Mouse (Mus musculus) cerebellum, postnatal 36 days (tissue): ENCODE measurements around the gene Olfr1291-ps1.

ENCODE experiments used
- DNase-seq, 2 experiments: peaks; one replicate each; pipeline ENCODE4 v3.0.0; 2021 to 2022; ENCODE audit warnings: mixed read lengths in 2 of 2

Gene Olfr1291-ps1

GRCm38 (mm10) chr2:111496880-111497279, at the start of gene Olfr1291-ps1:
Olfr1291-ps1 (plus strand) TSS chr2:111497180.
- DNase-seq, result no peak

DNA sequence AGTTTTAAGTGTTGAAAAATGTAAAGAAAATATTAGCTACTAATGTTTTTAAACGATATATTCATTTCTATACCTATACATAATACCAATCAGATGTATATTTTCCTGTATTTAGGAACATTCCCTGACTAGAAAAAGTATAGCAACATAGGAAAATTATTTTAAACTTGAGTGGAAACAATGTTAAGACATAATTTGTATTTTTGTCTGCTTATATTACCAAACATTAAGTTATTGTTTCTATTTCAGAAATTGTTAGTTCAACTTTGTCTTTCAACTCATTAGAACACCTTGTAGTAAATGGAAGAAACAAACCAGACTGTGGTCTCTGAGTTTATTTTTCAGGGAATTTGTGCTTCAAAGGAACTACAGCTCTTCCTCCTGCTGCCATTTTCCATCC, 48.1 kb upstream of the Olfr1291-ps1 start, which contains the start of gene Olfr1287:
Gene Olfr1287, plus strand, starts transcription at position 301 of the 400 bp plus-strand sequence.
- DNase-seq, result no peak

GRCm38 (mm10) chr2:111473801-111474200, 23.2 kb upstream of the Olfr1291-ps1 start, which contains the start of gene Olfr1288:
Olfr1288 (plus strand) TSS chr2:111474101.
- DNase-seq, result no peak

GRCm38 (mm10) chr2:111480519-111480918, 16.5 kb upstream of the Olfr1291-ps1 start, which contains the start of gene Olfr1289:
Olfr1289 (plus strand) TSS chr2:111480819.
- no peak for DNase-seq

DNA sequence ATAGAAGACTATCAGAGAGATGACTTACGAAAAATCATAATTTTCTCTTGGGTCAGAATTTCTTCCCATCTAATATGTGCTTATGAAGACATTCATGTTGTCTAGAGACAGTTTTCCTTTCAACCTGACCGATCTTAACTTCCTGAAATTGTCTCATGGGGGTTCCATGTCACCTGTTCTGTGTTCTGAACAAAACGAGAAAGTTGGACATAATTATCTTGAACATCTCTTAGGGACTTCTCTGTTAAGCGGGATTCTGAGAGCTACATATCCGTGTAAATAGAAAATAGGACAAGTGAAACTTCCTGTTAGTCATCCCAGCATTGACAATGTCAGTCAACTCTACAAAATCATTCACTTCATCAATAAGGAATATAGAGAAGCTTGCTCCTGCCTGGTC, 3.3 kb upstream of the Olfr1291-ps1 start, which contains the start of gene Olfr1290:
Gene Olfr1290, minus strand, starts transcription at position 101 of the 400 bp plus-strand sequence.
- no peak for DNase-seq

DNA sequence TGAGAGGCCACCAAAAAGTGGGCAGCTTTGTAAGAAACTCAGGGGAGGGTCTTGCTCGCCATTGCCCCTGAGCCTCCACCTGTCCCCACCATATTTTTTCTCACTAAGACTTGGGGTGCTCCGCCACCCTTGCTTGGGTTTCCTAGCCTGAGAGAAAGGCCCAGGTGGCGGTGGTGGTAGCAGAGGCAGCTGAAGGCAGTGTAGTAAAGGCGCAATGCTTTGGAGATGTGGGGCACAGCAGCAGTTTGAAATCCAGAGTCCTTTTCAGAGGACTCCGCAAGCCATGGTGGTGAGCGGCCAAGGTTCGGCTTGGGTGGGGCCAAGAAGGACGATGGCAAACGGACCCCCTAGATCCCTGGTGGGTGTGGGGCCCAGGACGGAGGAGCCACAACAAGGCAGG, 20.5 kb downstream of the Olfr1291-ps1 start:
- DNase-seq, result no peak

DNA sequence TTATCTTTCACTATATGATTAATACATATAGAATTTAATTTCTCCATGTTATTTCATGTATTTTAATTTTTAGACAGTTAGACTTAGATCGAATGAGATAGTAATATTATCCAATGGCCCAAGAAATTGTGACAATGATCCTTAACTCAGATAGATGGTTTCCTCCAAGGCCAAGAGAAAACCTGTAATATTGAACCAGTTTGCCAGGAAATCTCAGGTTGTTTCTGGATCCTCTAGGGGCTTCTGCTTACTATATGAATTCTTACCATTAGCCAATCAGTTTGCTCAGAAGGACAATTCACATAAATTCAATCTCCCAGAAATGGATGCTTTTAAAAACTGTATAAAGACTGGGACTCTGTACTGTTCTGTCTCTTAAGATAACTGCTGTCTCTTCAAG, 27.9 kb downstream of the Olfr1291-ps1 start, which contains the start of gene Olfr1293-ps:
Gene Olfr1293-ps, plus strand, starts transcription at position 301 of the 400 bp plus-strand sequence.
- DNase-seq, result no peak

- no peak for DNase-seq
These were observed 43.2 kb downstream of the Olfr1291-ps1 start, which contains the start of gene Olfr1294 for GRCm38 (mm10) chr2:111540191-111540590. Olfr1294 (minus strand) TSS chr2:111540291.
